Mouse (Mus musculus) limb, embryonic 12.5 days (tissue): ENCODE measurements around the gene Fam19a5. TPM values are rescaled to one million over a fixed set of nuclear protein-coding genes. Genes with fewer than 3 reads are reported as not detected.

Experiments
- ATAC-seq: fragments of 200-750 bp; cut with Nextera tagmentation; 2 replicates; pipeline ENCODE4 v1.8.0; 2017; ENCODE audit warnings: low read depth, moderate TSS enrichment; ENCODE audit not compliant: insufficient number of reproducible peaks, insufficient read depth, low FRiP score, low TSS enrichment
- H3K27ac ChIP-seq: fragments of 300-500 bp; sonication (generic); 2 replicates; pipeline ENCODE4 v1.5.1; 2016; ENCODE audit warnings: mild to moderate bottlenecking, moderate library complexity
- H3K27me3 ChIP-seq: fragments of 300-500 bp; sonication (generic); 2 replicates; pipeline ENCODE4 v1.6.1; 2016; ENCODE audit warnings: mild to moderate bottlenecking, moderate library complexity
- H3K36me3 ChIP-seq: fragments of 300-500 bp; sonication (generic); 2 replicates; pipeline ENCODE4 v1.6.1; 2016; ENCODE audit warnings: mild to moderate bottlenecking, moderate library complexity
- H3K4me1 ChIP-seq: fragments of 300-500 bp; sonication (generic); replicated peaks from 2 replicates; pipeline ENCODE4 v1.6.1; 2016
- H3K4me2 ChIP-seq: fragments of 300-500 bp; sonication (generic); 2 replicates; pipeline ENCODE4 v1.6.1; 2016; ENCODE audit warnings: mild to moderate bottlenecking, moderate library complexity
- H3K4me3 ChIP-seq: fragments of 300-500 bp; sonication (generic); replicated peaks from 2 replicates; pipeline ENCODE4 v1.5.1; 2016; ENCODE audit warnings: mild to moderate bottlenecking
- H3K9ac ChIP-seq: fragments of 300-500 bp; sonication (generic); replicated peaks from 2 replicates; pipeline ENCODE4 v1.6.1; 2016; ENCODE audit warnings: mild to moderate bottlenecking, moderate library complexity
- H3K9me3 ChIP-seq: fragments of 300-500 bp; sonication (generic); 2 replicates; pipeline ENCODE4 v1.6.1; 2016; ENCODE audit warnings: mild to moderate bottlenecking, moderate library complexity
- WGBS: fragments of 180-500 bp; shearing (Covaris S2); methylation state at CpG from one replicate; pipeline ENCODE4 v1.1.7; 2016; 5-methylcytosine and 5-hydroxymethylcytosine counted together
- polyA plus RNA-seq: library from polyadenylated mRNA; unstranded; fragments of >200 nt; fragmentation: Nextera tagmentation; extraction: Ambion mirVana; gene quantifications from 2 replicates; pipeline ENCODE4 v1.2.1, GENCODE M21; 2016

The Fam19a5 gene
- polyA plus RNA-seq, 1 experiment from 2014 or later: 2.6 TPM

DNA sequence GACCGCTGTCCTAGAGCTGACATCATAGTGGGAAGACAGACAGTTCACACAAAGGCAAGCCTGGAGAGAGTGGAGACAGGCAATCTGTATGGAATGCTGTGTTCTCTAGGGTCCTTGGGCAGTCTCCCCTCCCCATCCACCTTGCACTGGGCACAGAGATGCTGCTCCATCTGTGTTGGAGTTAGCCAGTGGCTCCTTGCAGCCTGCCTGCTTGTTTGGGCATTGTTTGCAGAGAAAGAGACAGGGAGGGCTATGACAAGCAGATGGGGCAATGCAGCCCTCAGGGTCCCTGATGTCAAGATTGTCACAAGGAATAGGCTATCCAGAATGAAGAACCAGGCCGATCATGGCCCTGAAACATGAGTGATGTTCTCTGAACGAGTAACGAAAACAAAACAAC, 5.6 kb downstream of the Fam19a5 start:
- H3K27ac ChIP-seq: no peak overlapping the region
- H3K4me2 ChIP-seq: no peak overlapping the region
- H3K9ac ChIP-seq: no peak overlapping the region
- no peaks in the 10 kb centered on the region for H3K36me3 ChIP-seq
- H3K9me3 ChIP-seq: no peaks in the 10 kb centered on the region
- H3K4me3 ChIP-seq: no peak overlapping the region
- ATAC-seq: no peak
- WGBS: 76% methylated on average over 4 of the region's 4 CpGs
- H3K27me3 ChIP-seq: peaks cover 68% of the 10 kb centered on the region
- peaks cover 3% of the 10 kb centered on the region; the same call in 1 of the 2 replicates for H3K4me1 ChIP-seq

DNA sequence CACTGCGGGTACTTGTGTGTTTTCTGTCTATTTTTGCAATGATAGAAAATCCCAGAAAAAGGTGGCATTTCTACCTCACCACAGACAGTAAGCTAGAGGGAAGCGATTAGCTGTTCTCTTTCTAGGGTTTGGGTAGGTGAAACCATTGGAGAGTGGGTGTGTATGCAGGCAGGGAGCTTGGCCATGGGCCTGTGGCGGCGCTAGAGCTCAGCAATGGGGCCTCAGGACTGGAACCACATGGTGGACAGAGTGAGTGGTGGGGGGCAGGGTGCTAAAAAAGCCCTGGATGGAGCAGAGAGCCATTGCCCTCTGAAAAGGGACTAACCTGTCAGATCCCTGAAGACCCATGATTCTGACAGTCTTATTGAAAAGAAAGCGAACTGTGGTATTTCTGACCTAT, 6.7 kb downstream of the Fam19a5 start:
- Histone ChIP-seq H3K27me3 (peaks cover 57% of the 10 kb centered on the region), H3K9ac (no peak overlapping the region), H3K4me1 (no peaks in the 10 kb centered on the region; the same call in 1 of the 2 replicates), H3K4me2 (no peak overlapping the region), H3K36me3 (no peaks in the 10 kb centered on the region), H3K9me3 (no peaks in the 10 kb centered on the region), H3K27ac (no peak overlapping the region), H3K4me3 (no peak overlapping the region)
- ATAC-seq: no peak
- 38% methylated on average over 5 of the region's 5 CpGs for WGBS

DNA sequence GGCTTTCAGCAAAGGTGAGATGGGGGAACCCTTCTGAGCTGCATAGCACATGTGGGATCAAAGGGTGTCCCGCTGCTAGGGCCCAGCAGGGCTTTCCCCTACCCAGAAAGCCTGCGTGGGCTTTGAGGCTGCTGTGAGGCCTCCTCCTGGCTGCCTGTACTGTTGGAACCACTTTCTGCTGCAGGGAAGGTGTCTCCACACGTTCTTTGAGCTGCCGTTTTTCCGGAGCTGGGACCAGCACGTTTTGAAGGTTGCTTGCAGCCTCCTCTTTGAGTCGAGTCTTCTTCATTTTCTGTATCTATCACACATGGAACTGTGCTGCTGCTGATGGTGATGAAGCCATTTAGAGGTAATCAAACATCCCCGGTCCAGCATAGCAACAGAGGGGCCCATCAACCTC, 7.5 kb downstream of the Fam19a5 start:
- ATAC-seq: no peak
- Histone ChIP-seq H3K9me3 (no peaks in the 10 kb centered on the region), H3K36me3 (no peaks in the 10 kb centered on the region), H3K27ac (no peak overlapping the region), H3K27me3 (peaks cover 50% of the 10 kb centered on the region), H3K4me2 (no peak overlapping the region), H3K9ac (no peak overlapping the region), H3K4me3 (no peak overlapping the region), H3K4me1 (no peaks in the 10 kb centered on the region; the same call in 1 of the 2 replicates)
- 31% methylated on average over 8 of the region's 8 CpGs for WGBS

DNA sequence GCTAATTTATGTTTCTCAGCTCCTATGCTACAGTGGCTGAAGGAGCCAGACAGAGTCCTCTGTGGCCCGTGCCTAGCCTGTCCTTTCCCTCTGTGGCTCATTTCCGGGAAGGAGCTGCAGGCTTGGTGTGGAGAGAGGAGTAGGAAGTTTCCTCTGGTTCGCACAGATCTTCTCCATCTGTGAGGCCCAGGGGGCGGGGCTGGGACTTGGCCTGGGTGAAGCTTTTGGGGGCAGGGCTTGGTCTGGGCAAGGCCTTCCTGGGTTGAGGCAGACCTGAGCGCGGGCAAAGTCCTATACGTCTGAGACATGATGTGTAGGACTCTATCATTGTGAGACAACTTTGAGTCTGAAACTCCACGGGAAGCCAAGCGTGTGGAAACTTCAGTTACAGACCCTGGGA, 11.7 kb downstream of the Fam19a5 start:
- WGBS: 78% methylated on average over 9 of the region's 9 CpGs
- no peaks in the 10 kb centered on the region for H3K4me1 ChIP-seq
- H3K36me3 ChIP-seq: no peaks in the 10 kb centered on the region
- no peak overlapping the region for H3K27ac ChIP-seq
- no peak overlapping the region for H3K4me2 ChIP-seq
- no peak for ATAC-seq
- no peak overlapping the region for H3K4me3 ChIP-seq
- H3K27me3 ChIP-seq: peaks cover 9% of the 10 kb centered on the region; the same call in 1 of the 2 replicates
- no peaks in the 10 kb centered on the region for H3K9me3 ChIP-seq
- no peak overlapping the region for H3K9ac ChIP-seq

DNA sequence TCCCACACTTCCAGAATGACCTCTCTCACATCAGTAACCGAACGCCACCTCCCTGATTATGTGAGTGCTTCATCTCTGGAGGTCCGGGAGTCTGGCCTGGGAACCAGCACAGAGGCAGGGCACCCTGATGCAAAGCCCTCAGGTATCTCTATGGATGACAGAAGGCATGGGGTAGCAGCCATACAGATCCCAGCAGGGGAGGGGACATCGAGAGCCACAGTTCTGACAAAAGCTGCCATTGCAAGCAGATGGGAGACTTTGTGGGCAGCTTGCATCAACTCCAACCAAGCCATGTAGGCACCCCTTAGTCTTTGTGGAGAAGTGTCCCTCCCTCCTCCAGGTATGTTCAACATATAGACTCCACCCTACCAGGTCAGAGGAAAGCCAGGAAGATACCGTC, 20.2 kb downstream of the Fam19a5 start:
- 87% methylated on average over 5 of the region's 5 CpGs for WGBS
- H3K36me3 ChIP-seq: no peaks in the 10 kb centered on the region

DNA sequence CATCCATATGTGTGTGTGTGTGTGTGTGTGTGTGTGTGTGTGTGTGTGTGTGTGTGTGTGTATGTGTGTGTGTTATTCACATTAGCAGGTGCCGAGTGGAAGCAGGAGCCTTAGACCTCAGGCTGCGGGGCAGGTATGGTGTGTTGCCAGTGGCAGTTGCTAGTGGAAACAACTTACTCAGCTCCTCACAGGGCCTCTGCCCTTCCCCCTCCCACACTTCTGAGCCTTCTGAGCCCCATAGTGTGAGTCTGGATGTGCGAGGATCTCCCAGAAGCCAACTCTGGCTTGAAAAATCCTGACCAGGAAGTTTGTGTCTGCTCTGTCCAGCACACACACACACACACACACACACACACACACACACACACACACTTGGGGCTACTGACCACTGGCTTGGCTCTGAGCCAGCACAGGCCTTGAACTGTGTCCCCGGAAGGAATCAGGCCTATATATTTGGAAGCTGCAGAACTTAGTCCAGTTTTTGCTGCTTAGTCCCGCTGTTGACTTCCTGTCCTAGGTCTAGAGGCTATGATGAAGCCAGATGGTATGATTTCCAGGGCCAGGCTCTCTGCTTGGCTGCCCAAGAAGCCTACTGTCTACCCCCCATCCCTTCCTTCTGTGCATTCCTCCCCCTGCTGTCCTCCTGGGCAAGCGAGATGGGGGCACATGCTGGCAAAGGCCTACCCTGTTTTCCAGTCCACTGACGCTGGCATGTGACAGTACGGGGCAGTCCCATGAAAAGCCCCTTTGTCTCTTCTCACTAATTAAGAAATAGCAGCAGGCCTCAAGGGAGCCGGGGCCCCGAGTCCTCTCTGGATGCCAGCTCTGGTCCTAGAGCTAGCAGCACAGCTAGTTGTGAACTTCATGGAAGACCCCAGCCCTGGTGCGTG, 22.2 kb downstream of the Fam19a5 start:
- 0 out of 2 replicates have a peak, but pooled peaks have one; percentile 32 for ATAC-seq
- no peaks in the 10 kb centered on the region for H3K9me3 ChIP-seq
- no peaks in the 10 kb centered on the region for H3K4me1 ChIP-seq
- no peak overlapping the region for H3K9ac ChIP-seq
- no peaks in the 10 kb centered on the region for H3K27me3 ChIP-seq
- peak overlapping the region; percentile 35; the same call in 1 of the 2 replicates for H3K27ac ChIP-seq
- H3K4me2 ChIP-seq: no peak overlapping the region
- WGBS: 76% methylated on average over 11 of the region's 11 CpGs
- H3K36me3 ChIP-seq: no peaks in the 10 kb centered on the region
- no peak overlapping the region for H3K4me3 ChIP-seq

More for the DNA sequence above, 20.2 kb downstream of the Fam19a5 start:
- no peak overlapping the region for H3K9ac ChIP-seq
- no peaks in the 10 kb centered on the region for H3K27me3 ChIP-seq
- H3K27ac ChIP-seq: no peak overlapping the region
- no peaks in the 10 kb centered on the region for H3K9me3 ChIP-seq
- no peak overlapping the region for H3K4me3 ChIP-seq
- ATAC-seq: no peak
- no peaks in the 10 kb centered on the region for H3K4me1 ChIP-seq
- H3K4me2 ChIP-seq: no peak overlapping the region

DNA sequence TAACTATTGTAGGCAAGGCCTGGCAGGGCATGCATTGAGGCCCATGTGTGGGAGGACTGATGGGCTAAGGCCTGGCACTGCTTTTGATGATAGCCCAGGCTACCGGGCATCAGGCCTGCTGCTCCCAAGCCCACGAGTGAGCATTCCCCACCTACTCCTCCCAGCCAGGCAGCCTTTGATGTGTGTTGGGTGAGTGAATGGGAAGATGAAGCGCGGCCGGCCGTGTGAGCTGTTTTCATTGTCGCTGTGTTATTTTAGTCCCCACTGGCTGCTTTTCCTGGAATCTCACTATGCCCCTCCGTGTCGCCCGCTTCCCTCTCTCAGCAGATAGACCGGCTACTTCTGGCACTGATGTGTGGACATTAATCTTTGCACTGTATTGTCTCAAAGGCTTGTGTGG, 26.1 kb downstream of the Fam19a5 start:
- H3K4me3 ChIP-seq: no peak overlapping the region
- no peaks in the 10 kb centered on the region for H3K4me1 ChIP-seq
- no peak for ATAC-seq
- no peak overlapping the region for H3K4me2 ChIP-seq
- H3K27me3 ChIP-seq: no peaks in the 10 kb centered on the region
- 81% methylated on average over 11 of the region's 11 CpGs for WGBS
- no peak overlapping the region for H3K9ac ChIP-seq
- no peak overlapping the region for H3K27ac ChIP-seq
- H3K36me3 ChIP-seq: no peaks in the 10 kb centered on the region
- no peaks in the 10 kb centered on the region for H3K9me3 ChIP-seq

DNA sequence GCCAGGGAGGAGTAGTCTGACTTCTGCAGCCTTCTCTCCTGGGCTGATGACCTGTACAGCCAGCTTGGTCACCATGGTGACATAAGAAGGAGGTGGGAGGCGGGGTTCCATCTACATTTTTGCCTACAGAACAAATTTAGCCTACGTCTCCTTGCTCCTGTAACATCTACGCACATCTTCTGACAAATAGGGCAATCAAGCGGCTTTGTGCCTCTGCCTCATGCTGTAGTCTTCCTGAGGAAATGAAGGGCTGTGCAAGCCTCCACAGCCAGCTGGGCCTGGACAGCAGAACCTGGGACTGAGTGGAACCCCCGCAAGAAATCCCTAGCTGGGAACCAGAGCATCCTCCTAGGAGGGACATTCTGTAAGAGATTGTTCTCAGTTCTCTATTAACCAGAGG, 35.8 kb downstream of the Fam19a5 start:
- Histone ChIP-seq H3K4me2 (no peak overlapping the region), H3K9me3 (no peaks in the 10 kb centered on the region), H3K27ac (no peak overlapping the region), H3K4me3 (no peak overlapping the region), H3K4me1 (no peaks in the 10 kb centered on the region), H3K9ac (no peak overlapping the region), H3K36me3 (no peaks in the 10 kb centered on the region), H3K27me3 (no peaks in the 10 kb centered on the region)
- no peak for ATAC-seq
- 86% methylated on average over 5 of the region's 5 CpGs for WGBS

DNA sequence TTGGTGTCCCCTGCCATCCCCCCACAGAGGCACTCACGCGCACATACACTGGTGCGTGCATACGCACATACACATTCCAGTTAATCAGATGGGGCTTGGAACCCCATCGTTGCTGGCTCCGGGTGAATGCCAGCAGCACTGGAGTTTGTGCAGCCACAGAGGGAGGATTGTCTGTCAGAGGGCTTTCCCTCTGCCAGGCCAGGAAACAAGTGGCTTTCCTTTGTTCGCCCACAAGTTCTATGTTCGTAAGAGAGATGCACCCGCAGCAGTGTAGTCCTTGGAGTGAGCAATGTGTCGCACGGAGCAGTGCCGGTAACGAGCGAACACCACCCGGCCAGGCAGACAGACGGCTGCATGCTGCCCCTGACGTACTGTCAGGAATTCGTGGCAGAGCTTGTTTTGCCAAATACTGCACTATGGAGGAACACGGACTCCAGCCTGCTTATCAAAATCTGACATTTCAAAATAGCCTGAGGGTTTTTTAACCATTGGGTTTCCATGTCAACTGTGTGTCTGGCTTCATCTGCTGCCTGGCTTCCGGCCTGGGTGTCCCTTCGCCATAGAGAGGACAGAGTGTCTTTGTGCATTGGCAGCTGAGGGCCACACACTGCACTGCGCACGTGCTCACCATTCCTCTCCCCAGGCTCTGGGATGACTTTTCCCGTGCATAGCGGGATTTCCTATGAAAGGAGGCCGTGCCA, 40.0 kb downstream of the Fam19a5 start:
- Histone ChIP-seq H3K27ac (no peak overlapping the region), H3K9ac (no peak overlapping the region), H3K27me3 (no peaks in the 10 kb centered on the region), H3K4me3 (no peak overlapping the region), H3K36me3 (no peaks in the 10 kb centered on the region), H3K9me3 (no peaks in the 10 kb centered on the region), H3K4me1 (no peaks in the 10 kb centered on the region), H3K4me2 (no peak overlapping the region)
- WGBS: 85% methylated on average over 26 of the region's 26 CpGs
- ATAC-seq: no peak

DNA sequence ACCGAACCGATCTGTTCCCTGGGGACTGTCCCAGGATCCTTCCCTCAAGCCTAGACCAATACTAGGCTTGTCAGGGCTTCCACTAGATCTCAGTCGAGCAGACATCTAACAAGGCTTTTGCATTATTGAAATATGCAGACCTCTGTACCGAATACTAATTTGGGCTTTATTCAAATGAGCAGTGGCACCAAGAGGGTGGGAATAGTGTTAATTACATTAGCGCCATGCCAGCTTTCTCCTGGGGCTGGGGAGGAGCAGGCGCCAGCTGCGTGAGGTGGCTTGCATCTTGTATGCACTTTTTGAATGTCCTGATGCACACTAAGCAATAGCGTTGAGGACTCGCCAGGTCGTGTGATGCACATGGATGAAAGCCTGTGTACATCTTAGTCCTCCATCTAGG, 46.9 kb downstream of the Fam19a5 start:
- H3K9me3 ChIP-seq: no peaks in the 10 kb centered on the region
- no peak overlapping the region for H3K4me2 ChIP-seq
- no peak overlapping the region for H3K27ac ChIP-seq
- no peak for ATAC-seq
- WGBS: 92% methylated on average over 10 of the region's 10 CpGs
- H3K4me3 ChIP-seq: no peak overlapping the region
- no peaks in the 10 kb centered on the region for H3K4me1 ChIP-seq
- no peaks in the 10 kb centered on the region for H3K36me3 ChIP-seq
- H3K27me3 ChIP-seq: no peaks in the 10 kb centered on the region
- no peak overlapping the region for H3K9ac ChIP-seq

DNA sequence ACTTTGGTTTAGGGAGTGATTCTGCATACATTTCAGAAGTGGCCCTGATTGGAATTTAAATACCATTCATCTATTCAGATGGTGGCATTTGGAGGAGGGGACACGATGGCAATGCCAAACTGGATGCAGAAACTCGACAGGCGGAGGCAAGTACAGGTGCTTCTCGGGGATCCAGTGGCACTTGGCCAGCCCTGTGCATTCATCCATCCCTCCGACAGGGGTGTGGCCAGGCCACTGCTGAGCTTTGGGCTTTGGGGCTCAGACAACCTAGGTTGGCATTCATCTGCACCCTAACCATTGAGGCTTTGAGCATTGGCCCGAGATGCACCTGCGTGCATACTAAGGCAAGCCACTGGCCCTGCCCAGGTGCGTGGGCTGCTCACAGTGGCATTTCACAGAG, 52.6 kb downstream of the Fam19a5 start:
- 90% methylated on average over 8 of the region's 8 CpGs for WGBS
- no peak overlapping the region for H3K27ac ChIP-seq
- ATAC-seq: no peak
- no peaks in the 10 kb centered on the region for H3K9me3 ChIP-seq
- no peaks in the 10 kb centered on the region for H3K36me3 ChIP-seq
- H3K4me3 ChIP-seq: no peak overlapping the region
- no peaks in the 10 kb centered on the region for H3K4me1 ChIP-seq
- H3K27me3 ChIP-seq: no peaks in the 10 kb centered on the region
- no peak overlapping the region for H3K9ac ChIP-seq
- H3K4me2 ChIP-seq: no peak overlapping the region
